Mouse (Mus musculus): ENCODE measurements at regions not wholly inside any gene's neighbourhood (a gene's known extent, or its start where the extent isn't known, plus 50 kb on each side); places are given as distances from the start of the nearest gene placed in this dataset.

DNA sequence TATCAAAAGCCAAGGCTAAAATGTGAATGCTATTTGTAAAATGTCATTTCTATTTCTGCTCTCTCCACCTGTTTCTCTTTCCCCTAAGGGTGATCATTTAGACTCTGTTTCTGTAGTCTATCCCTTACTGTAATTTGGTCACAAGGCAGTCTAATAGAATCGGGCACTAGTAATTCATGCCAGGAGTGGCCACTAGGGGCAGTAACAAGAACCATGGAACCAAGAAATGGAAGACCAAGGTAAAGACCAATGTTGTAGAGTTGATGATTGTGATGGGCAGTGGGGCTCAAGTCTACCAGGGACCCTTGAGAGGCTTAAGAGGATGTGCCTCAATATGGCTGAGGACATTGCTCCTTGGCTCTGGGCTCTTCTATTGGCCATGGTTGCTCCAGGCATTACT is 180.5 kb upstream of the Eif4g2 start:
- no peak overlapping the region for H3K27ac ChIP-seq (ENCODE audit: low read length)
- H3K9ac ChIP-seq (ENCODE audit: low read length), result no peak overlapping the region
- no peaks in the 10 kb centered on the region for H3K36me3 ChIP-seq (ENCODE audit: control insufficient read depth, insufficient read depth)
- no peaks in the 10 kb centered on the region for H3K27me3 ChIP-seq (ENCODE audit: control insufficient read depth, insufficient read depth, low read length)
- no peaks in the 10 kb centered on the region for H3K4me1 ChIP-seq (ENCODE audit: control insufficient read depth, insufficient read depth, low read length)
- ATAC-seq (replicated peaks; ENCODE audit: extremely low read depth, insufficient read depth, low FRiP score), result no peak
- no peaks in the 10 kb centered on the region for H3K9me3 ChIP-seq (replicated peaks; ENCODE audit: control insufficient read depth, low read length)
- 80% methylated on average over 1 of the region's 1 CpGs for WGBS
- no peak overlapping the region for H3K4me3 ChIP-seq (ENCODE audit: low read length)
- H3K4me2 ChIP-seq (ENCODE audit: low read depth, low read length), result no peak overlapping the region

DNA sequence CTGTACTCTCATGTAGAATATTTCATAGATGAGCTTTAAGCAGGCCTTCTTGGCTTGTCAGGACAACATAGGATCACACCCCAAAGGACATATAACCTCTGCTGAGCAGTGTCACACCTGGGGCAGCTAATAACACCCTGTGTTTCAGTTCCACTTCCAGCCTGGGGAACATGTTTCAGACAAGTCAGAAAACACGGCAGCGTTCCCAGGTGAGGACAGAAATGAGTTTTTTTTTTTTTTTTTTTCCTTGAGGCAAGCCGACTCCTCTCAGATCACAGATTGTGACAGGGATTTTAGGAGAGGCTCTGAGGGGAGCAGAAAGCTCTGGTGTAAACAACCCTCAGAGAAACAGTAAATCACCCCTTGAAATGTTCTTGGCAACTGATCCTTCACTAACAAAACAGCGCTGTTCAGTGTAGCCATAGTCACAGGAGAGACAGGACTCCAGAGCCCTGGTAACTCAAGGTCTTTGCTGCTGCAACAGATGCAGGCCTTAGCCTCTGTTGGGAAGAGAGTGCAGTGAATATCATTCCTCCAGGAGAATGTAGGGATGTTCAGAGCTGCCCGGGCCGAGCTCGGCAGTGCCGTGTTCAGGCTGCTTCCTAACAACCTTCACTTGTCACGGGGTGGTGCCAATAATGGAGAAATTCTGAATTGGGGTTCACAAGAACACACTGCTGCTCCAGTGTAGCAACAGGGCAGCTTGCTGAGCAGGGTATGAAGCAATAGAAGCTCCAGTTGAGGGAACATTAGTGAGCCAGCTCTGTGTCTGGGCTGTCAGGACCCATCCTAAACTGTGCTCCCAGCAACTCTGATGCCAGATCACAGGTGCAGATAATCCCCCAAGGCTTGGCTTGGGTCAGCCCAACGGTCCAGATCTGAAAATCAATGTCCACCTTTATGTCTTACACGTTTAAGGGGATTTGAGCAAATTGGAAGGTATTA is 177.1 kb upstream of the Eif4g2 start:
- no peaks in the 10 kb centered on the region for H3K27me3 ChIP-seq (ENCODE audit: control insufficient read depth, insufficient read depth, low read length)
- H3K4me3 ChIP-seq (ENCODE audit: low read length), result no peak overlapping the region
- no peaks in the 10 kb centered on the region for H3K36me3 ChIP-seq (ENCODE audit: control insufficient read depth, insufficient read depth)
- H3K4me1 ChIP-seq (ENCODE audit: control insufficient read depth, insufficient read depth, low read length), result no peaks in the 10 kb centered on the region
- H3K9ac ChIP-seq (ENCODE audit: low read length), result no peak overlapping the region
- ATAC-seq (replicated peaks; ENCODE audit: extremely low read depth, insufficient read depth, low FRiP score), result no peak
- H3K27ac ChIP-seq (ENCODE audit: low read length), result no peak overlapping the region
- no peak overlapping the region for H3K4me2 ChIP-seq (ENCODE audit: low read depth, low read length)
- H3K9me3 ChIP-seq (replicated peaks; ENCODE audit: control insufficient read depth, low read length), result no peaks in the 10 kb centered on the region
- 70% methylated on average over 11 of the region's 11 CpGs for WGBS

DNA sequence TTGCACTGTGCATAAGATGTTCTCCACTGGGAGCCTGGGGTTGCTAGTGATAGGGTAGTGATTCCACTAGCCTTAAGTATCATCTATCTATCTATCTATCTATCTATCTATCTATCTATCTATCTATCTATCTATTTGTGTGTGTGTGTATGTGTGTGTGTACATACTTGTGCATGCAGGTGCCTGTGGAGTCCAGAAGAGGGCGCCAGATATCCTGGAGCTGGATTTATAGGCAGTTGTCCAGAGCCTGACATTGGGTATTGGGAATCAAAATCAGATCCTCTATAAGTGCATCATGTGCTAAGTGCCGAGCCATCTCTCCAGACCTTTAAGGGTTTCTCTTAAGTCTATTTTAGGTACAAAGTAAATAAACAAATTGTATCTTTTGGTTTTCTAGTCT is 175.0 kb upstream of the Eif4g2 start:
- H3K9ac ChIP-seq (ENCODE audit: low read length), result no peak overlapping the region
- no peak overlapping the region for H3K4me3 ChIP-seq (ENCODE audit: low read length)
- 77% methylated on average over 2 of the region's 2 CpGs for WGBS
- H3K27me3 ChIP-seq (ENCODE audit: control insufficient read depth, insufficient read depth, low read length), result no peaks in the 10 kb centered on the region
- H3K9me3 ChIP-seq (replicated peaks; ENCODE audit: control insufficient read depth, low read length), result no peaks in the 10 kb centered on the region
- no peaks in the 10 kb centered on the region for H3K4me1 ChIP-seq (ENCODE audit: control insufficient read depth, insufficient read depth, low read length)
- no peak overlapping the region for H3K4me2 ChIP-seq (ENCODE audit: low read depth, low read length)
- H3K27ac ChIP-seq (ENCODE audit: low read length), result no peak overlapping the region
- no peaks in the 10 kb centered on the region for H3K36me3 ChIP-seq (ENCODE audit: control insufficient read depth, insufficient read depth)
- no peak for ATAC-seq (replicated peaks; ENCODE audit: extremely low read depth, insufficient read depth, low FRiP score)

DNA sequence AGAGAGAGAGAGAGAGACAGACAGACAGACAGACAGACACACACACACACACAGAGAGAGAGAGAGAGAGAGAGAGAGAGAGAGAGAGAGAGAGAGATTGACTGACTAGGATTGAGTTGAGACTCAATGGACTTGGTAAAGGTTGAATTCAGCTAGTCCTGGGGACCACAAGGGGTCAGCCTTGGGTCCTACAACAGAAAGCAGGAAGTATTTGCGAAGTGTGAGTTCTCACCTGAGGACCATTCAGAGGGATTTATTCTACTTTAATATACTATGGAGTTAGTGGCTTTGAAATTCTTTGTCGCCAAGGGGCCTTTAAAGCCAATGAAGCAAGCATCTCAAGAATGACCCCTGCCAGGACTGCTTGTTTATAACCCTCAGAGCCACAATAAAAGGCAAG is 173.4 kb upstream of the Eif4g2 start:
- no peak overlapping the region for H3K9ac ChIP-seq (ENCODE audit: low read length)
- no peaks in the 10 kb centered on the region for H3K27me3 ChIP-seq (ENCODE audit: control insufficient read depth, insufficient read depth, low read length)
- H3K4me3 ChIP-seq (ENCODE audit: low read length), result no peak overlapping the region
- 73% methylated on average over 2 of the region's 2 CpGs for WGBS
- H3K9me3 ChIP-seq (replicated peaks; ENCODE audit: control insufficient read depth, low read length), result no peaks in the 10 kb centered on the region
- no peak overlapping the region for H3K4me2 ChIP-seq (ENCODE audit: low read depth, low read length)
- ATAC-seq (replicated peaks; ENCODE audit: extremely low read depth, insufficient read depth, low FRiP score), result no peak
- no peaks in the 10 kb centered on the region for H3K4me1 ChIP-seq (ENCODE audit: control insufficient read depth, insufficient read depth, low read length)
- H3K36me3 ChIP-seq (ENCODE audit: control insufficient read depth, insufficient read depth), result no peaks in the 10 kb centered on the region
- no peak overlapping the region for H3K27ac ChIP-seq (ENCODE audit: low read length)

DNA sequence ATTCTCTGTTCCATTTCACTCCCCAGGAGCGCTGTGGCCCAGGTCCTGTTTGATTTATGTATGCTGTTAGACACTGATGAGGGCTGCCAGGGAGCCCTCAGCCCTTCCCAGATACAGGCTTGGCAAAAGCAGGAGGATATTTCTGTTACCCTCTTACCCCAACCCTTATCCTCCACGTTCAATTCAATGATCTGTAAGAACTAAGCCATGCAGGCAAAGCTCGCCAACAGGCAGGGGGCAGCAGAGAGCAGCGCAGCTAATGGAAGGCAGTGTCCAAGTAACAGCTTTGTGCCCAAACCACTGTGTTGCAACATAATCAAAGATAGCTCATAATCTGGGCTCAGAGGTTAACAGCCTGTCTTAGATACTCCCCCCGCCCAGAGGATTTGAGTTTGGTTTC is 166.8 kb upstream of the Eif4g2 start:
- Histone ChIP-seq H3K27me3 (ENCODE audit: control insufficient read depth, insufficient read depth, low read length) (no peaks in the 10 kb centered on the region), H3K36me3 (ENCODE audit: control insufficient read depth, insufficient read depth) (no peaks in the 10 kb centered on the region), H3K9me3 (replicated peaks; ENCODE audit: control insufficient read depth, low read length) (no peaks in the 10 kb centered on the region), H3K4me3 (ENCODE audit: low read length) (no peak overlapping the region), H3K4me2 (ENCODE audit: low read depth, low read length) (no peak overlapping the region), H3K4me1 (ENCODE audit: control insufficient read depth, insufficient read depth, low read length) (no peaks in the 10 kb centered on the region), H3K27ac (ENCODE audit: low read length) (no peak overlapping the region), H3K9ac (ENCODE audit: low read length) (no peak overlapping the region)
- 35% methylated on average over 5 of the region's 5 CpGs for WGBS
- no peak for ATAC-seq (replicated peaks; ENCODE audit: extremely low read depth, insufficient read depth, low FRiP score)

DNA sequence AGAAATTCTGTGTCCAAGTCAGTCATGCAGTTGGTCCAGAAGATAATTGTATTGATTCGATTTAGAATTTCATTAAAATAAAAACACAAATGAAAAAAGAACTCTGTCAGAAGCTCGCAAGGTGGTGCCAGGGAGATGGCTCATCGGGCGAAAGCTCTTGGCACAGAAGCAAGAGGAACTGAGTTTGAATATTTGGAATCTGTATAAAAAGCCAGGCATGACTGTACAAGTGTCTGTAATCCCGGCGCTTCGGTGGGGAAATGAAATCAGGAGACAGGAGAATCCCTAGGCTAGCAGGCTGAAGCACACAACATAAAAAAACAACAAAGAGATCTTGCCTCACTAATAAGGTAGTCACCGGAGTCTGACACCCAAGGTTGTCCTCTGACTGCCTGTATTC is 162.7 kb upstream of the Eif4g2 start:
- WGBS, result 86% methylated on average over 8 of the region's 8 CpGs

DNA sequence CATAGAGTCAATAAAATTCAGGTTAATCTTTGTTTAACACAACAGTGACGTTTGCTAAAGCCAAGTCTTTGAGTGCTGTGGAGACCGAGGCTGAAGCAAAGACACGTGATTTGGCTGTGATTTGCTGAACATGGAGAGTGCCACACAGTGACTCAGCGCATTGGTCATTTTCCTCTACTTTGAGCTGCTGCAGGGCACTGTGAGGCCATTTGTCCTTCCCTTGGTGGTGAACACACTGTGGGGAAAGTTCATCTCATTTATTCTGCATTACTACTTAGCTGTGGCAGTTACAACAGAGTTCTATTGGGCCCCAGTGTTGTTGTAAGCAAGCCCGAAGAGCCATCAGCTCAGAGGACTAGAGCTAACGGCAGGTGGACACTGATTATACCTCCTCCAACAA is 162.2 kb upstream of the Eif4g2 start:
- H3K27me3 ChIP-seq (ENCODE audit: control insufficient read depth, insufficient read depth, low read length), result no peaks in the 10 kb centered on the region
- H3K36me3 ChIP-seq (ENCODE audit: control insufficient read depth, insufficient read depth), result no peaks in the 10 kb centered on the region
- H3K4me2 ChIP-seq (ENCODE audit: low read depth, low read length), result no peak overlapping the region
- WGBS, result 76% methylated on average over 6 of the region's 6 CpGs
- no peaks in the 10 kb centered on the region; the same call in 1 of the 2 replicates for H3K4me1 ChIP-seq (ENCODE audit: control insufficient read depth, insufficient read depth, low read length)
- no peak overlapping the region for H3K4me3 ChIP-seq (ENCODE audit: low read length)
- no peaks in the 10 kb centered on the region for H3K9me3 ChIP-seq (replicated peaks; ENCODE audit: control insufficient read depth, low read length)
- no peak overlapping the region for H3K27ac ChIP-seq (ENCODE audit: low read length)
- no peak for ATAC-seq (replicated peaks; ENCODE audit: extremely low read depth, insufficient read depth, low FRiP score)
- no peak overlapping the region for H3K9ac ChIP-seq (ENCODE audit: low read length)

More for the DNA sequence above, 162.7 kb upstream of the Eif4g2 start:
- no peaks in the 10 kb centered on the region for H3K36me3 ChIP-seq (ENCODE audit: control insufficient read depth, insufficient read depth)
- no peaks in the 10 kb centered on the region for H3K27me3 ChIP-seq (ENCODE audit: control insufficient read depth, insufficient read depth, low read length)
- no peaks in the 10 kb centered on the region for H3K9me3 ChIP-seq (replicated peaks; ENCODE audit: control insufficient read depth, low read length)
- no peaks in the 10 kb centered on the region; the same call in 1 of the 2 replicates for H3K4me1 ChIP-seq (ENCODE audit: control insufficient read depth, insufficient read depth, low read length)
- H3K4me3 ChIP-seq (ENCODE audit: low read length), result no peak overlapping the region
- H3K9ac ChIP-seq (ENCODE audit: low read length), result no peak overlapping the region
- no peak overlapping the region for H3K27ac ChIP-seq (ENCODE audit: low read length)
- no peak overlapping the region for H3K4me2 ChIP-seq (ENCODE audit: low read depth, low read length)
- no peak for ATAC-seq (replicated peaks; ENCODE audit: extremely low read depth, insufficient read depth, low FRiP score)

DNA sequence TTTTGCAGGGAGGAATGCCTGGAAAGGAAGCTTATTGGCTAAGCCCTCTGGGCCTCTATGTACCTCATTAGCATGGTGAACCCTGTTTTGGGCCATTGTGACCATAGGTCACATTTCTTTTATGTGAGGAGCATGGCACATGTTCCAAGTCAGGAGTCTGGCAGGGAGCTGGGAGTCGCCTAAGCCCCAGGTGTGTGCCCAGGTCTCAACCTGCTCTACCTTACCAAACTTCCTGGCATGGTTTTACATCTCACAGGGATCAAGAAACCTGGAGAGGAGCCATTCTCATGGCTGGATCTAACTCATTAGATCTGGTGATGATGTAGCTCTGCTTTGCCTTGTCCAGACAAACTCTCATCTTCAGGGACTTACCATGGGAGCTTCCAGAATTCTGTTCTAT is 161.0 kb upstream of the Eif4g2 start:
- 79% methylated on average over 1 of the region's 1 CpGs for WGBS
- no peaks in the 10 kb centered on the region; the same call in 1 of the 2 replicates for H3K9me3 ChIP-seq (replicated peaks; ENCODE audit: control insufficient read depth, low read length)
- H3K4me1 ChIP-seq (ENCODE audit: control insufficient read depth, insufficient read depth, low read length), result no peaks in the 10 kb centered on the region; the same call in 1 of the 2 replicates
- no peak overlapping the region for H3K4me2 ChIP-seq (ENCODE audit: low read depth, low read length)
- no peak overlapping the region for H3K27ac ChIP-seq (ENCODE audit: low read length)
- no peak overlapping the region for H3K4me3 ChIP-seq (ENCODE audit: low read length)
- no peak for ATAC-seq (replicated peaks; ENCODE audit: extremely low read depth, insufficient read depth, low FRiP score)
- H3K9ac ChIP-seq (ENCODE audit: low read length), result no peak overlapping the region
- H3K27me3 ChIP-seq (ENCODE audit: control insufficient read depth, insufficient read depth, low read length), result no peaks in the 10 kb centered on the region
- H3K36me3 ChIP-seq (ENCODE audit: control insufficient read depth, insufficient read depth), result no peaks in the 10 kb centered on the region

DNA sequence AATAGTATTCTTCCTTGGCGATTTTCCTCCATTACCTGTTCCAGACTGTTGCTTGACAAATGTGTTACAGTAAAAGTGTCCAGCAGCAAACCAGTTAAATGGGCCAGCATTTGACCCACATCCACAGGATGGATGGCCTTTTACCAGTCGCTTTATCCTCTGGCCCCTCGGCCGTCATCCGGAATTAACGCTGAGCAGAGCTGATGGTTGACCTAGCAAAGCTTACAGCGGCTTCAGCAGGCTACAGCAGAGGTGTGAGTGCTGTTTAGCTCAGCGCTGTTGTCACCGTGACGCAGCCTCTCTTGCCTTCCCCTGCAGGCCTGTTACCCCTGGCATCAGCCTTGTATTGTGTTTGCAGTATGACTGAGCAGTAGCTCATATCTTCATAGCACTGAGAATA is 159.8 kb upstream of the Eif4g2 start:
- Histone ChIP-seq H3K4me1 (ENCODE audit: control insufficient read depth, insufficient read depth, low read length) (no peaks in the 10 kb centered on the region; the same call in 1 of the 2 replicates), H3K27ac (ENCODE audit: low read length) (no peak overlapping the region), H3K27me3 (ENCODE audit: control insufficient read depth, insufficient read depth, low read length) (no peaks in the 10 kb centered on the region), H3K9me3 (replicated peaks; ENCODE audit: control insufficient read depth, low read length) (no peaks in the 10 kb centered on the region; the same call in 1 of the 2 replicates), H3K9ac (ENCODE audit: low read length) (no peak overlapping the region), H3K36me3 (ENCODE audit: control insufficient read depth, insufficient read depth) (no peaks in the 10 kb centered on the region), H3K4me3 (ENCODE audit: low read length) (no peak overlapping the region), H3K4me2 (ENCODE audit: low read depth, low read length) (no peak overlapping the region)
- 50% methylated on average over 10 of the region's 10 CpGs for WGBS
- ATAC-seq (replicated peaks; ENCODE audit: extremely low read depth, insufficient read depth, low FRiP score), result no peak
